21 mouse cellular contexts compared by ENCODE assay signal in genomic region chr12:57099066-57099465, GRCm38 (mm10).
DNase-seq lines count a peak whose midpoint lies in the region; ATAC-seq and TF ChIP-seq lines count a peak whose summit lies in the region.
"Had no signal": no experiment of that assay in that cellular context is flagged by ENCODE, and none has a peak within 500 bp of the region (broad histone marks: within the 10 kb centered on the region; RNA-seq: fewer than 3 reads in every experiment).

No protein-coding gene starts in this region.

- H3K27ac ChIP-seq in liver, embryonic 13.5 days = no peak overlapping the region
- H3K27ac ChIP-seq in liver, postnatal 0 days (ENCODE audit: low read depth) = no peak overlapping the region
- H3K27ac ChIP-seq: embryonic facial prominence, embryonic 13.5 days; forebrain, embryonic 12.5 days; heart, embryonic 10.5 days; hindbrain, embryonic 12.5 days; hindbrain, postnatal 0 days had no signal

- no peak overlapping the region for H3K4me3 ChIP-seq in liver, embryonic 13.5 days (replicated peaks)
- no peak overlapping the region for H3K4me3 ChIP-seq in liver, postnatal 0 days (ENCODE audit: low read depth, low read length)
- H3K4me3 ChIP-seq: embryonic facial prominence, embryonic 13.5 days; forebrain, embryonic 12.5 days; heart, embryonic 10.5 days; hindbrain, embryonic 12.5 days had no signal

- no peak for TF ChIP-seq CTCF in liver, postnatal 0 days (IDR thresholded peaks at IDR 0.05; ENCODE audit: low read depth)

- ATAC-seq in liver, embryonic 13.5 days (ENCODE audit: low read depth) = no peak
- no peak for ATAC-seq in liver, postnatal 0 days
- ATAC-seq: forebrain, embryonic 16.5 days; hindbrain, postnatal 0 days had no signal

- no peaks in the 10 kb centered on the region for H3K9me3 ChIP-seq in liver, embryonic 13.5 days (replicated peaks)
- H3K9me3 ChIP-seq in liver, postnatal 0 days (ENCODE audit: low read length) = no peaks in the 10 kb centered on the region
- H3K9me3 ChIP-seq: embryonic facial prominence, embryonic 13.5 days; forebrain, embryonic 12.5 days; heart, embryonic 10.5 days; hindbrain, embryonic 12.5 days had no signal

- 46% methylated on average over 3 of the region's 3 CpGs for WGBS in liver, embryonic 13.5 days (ENCODE audit: insufficient replicate concordance)
- 65% methylated on average over 3 of the region's 3 CpGs for WGBS in liver, postnatal 0 days (ENCODE audit: insufficient replicate concordance)

- no peak overlapping the region for H3K9ac ChIP-seq in liver, embryonic 13.5 days
- H3K9ac ChIP-seq in liver, postnatal 0 days (replicated peaks) = no peak overlapping the region
- H3K9ac ChIP-seq: embryonic facial prominence, embryonic 13.5 days; forebrain, embryonic 12.5 days; hindbrain, embryonic 12.5 days had no signal

- peak; percentile 23 for DNase-seq in liver, embryonic 13.5 days
- DNase-seq in liver, postnatal 0 days = no peak
- DNase-seq in ES-CJ7 (ENCODE audit: low read depth, low spot score) (peak; percentile 90), R1 (ENCODE audit: low read depth, low spot score) (peak; percentile 59)
- DNase-seq in c-Kit-positive CD71-positive TER-119-positive erythroid progenitor cells, embryonic 14.5 days (ENCODE audit: low spot score) = peak; percentile 17
- DNase-seq in right cerebral cortex, postnatal 10 days (ENCODE audit: low spot score in 2 of 2) = no peak
- DNase-seq in urinary bladder, postnatal 4 days (ENCODE audit: low spot score in 2 of 2) = no peak
- DNase-seq: adrenal gland, adult 8-10 months; cerebellum, adult 18-20 months; cerebellum, adult 9-11 months; cerebellum, postnatal 36 days; gastrocnemius, postnatal 10 days; heart, adult 18-20 months; heart, postnatal 10 days; heart, postnatal 4 days had no signal

- no peaks in the 10 kb centered on the region for H3K36me3 ChIP-seq in liver, embryonic 13.5 days
- H3K36me3 ChIP-seq in liver, postnatal 0 days (replicated peaks; ENCODE audit: insufficient read depth, low read length) = no peaks in the 10 kb centered on the region
- H3K36me3 ChIP-seq: embryonic facial prominence, embryonic 13.5 days; forebrain, embryonic 12.5 days; heart, embryonic 10.5 days; hindbrain, embryonic 12.5 days had no signal

- no peak overlapping the region for H3K4me2 ChIP-seq in liver, embryonic 13.5 days
- no peak overlapping the region for H3K4me2 ChIP-seq in liver, postnatal 0 days (ENCODE audit: low read depth, low read length)
- H3K4me2 ChIP-seq: embryonic facial prominence, embryonic 13.5 days; forebrain, embryonic 12.5 days; hindbrain, embryonic 12.5 days had no signal

- no peak for TF ChIP-seq EP300 in liver, postnatal 0 days (IDR thresholded peaks at IDR 0.05; ENCODE audit: low read depth)

- no peaks in the 10 kb centered on the region for H3K27me3 ChIP-seq in liver, embryonic 13.5 days
- no peaks in the 10 kb centered on the region for H3K27me3 ChIP-seq in liver, postnatal 0 days (ENCODE audit: insufficient read depth, low read length)
- H3K27me3 ChIP-seq: embryonic facial prominence, embryonic 13.5 days; forebrain, embryonic 12.5 days; hindbrain, embryonic 12.5 days had no signal

- H3K4me1 ChIP-seq in liver, embryonic 13.5 days (replicated peaks) = peaks cover 27% of the 10 kb centered on the region
- H3K4me1 ChIP-seq in liver, postnatal 0 days (ENCODE audit: insufficient read depth) = no peaks in the 10 kb centered on the region
- H3K4me1 ChIP-seq: embryonic facial prominence, embryonic 13.5 days; forebrain, embryonic 12.5 days; hindbrain, embryonic 12.5 days had no signal

Comparison
In these comparisons a context has a peak if more than half of its experiments do, and no peak if none do; other contexts are left out.
1. DNase-seq: peak in liver, embryonic 13.5 days (single experiment), ES-CJ7 (single experiment), R1 (single experiment) and c-Kit-positive CD71-positive TER-119-positive erythroid progenitor cells, embryonic 14.5 days (single experiment); none in liver, postnatal 0 days (single experiment), right cerebral cortex, postnatal 10 days (0 of 2) and urinary bladder, postnatal 4 days (0 of 2).